Mouse (Mus musculus) midbrain, embryonic 14.5 days (tissue): ENCODE data around the gene Abhd4. TPM values are rescaled to one million over a fixed set of nuclear protein-coding genes. Genes with fewer than 3 reads are reported as not detected.
A peak's percentile ranks its signal among the peaks of the same experiment; 100 is the strongest.

Experiments
- ATAC-seq: fragments of 200-750 bp; cut with Nextera tagmentation; 2 replicates; pipeline ENCODE4 v1.8.0; 2017; ENCODE audit warnings: moderate number of reproducible peaks, moderate library complexity; ENCODE audit not compliant: low FRiP score, low TSS enrichment
- DNase-seq: peaks from one replicate; pipeline ENCODE4 v3.0.0-alpha.2; 2015
- H3K27ac ChIP-seq: fragments of 300-500 bp; sonication (generic); replicated peaks from 2 replicates; pipeline ENCODE4 v1.5.1; 2014; ENCODE audit warnings: mild to moderate bottlenecking, low read depth, low read length, moderate library complexity
- H3K27me3 ChIP-seq: fragments of 300-500 bp; sonication (generic); 2 replicates; pipeline ENCODE4 v1.6.1; 2014; ENCODE audit warnings: low read length, control low read depth, mixed read lengths; ENCODE audit not compliant: control insufficient read depth, insufficient read depth
- H3K36me3 ChIP-seq: fragments of 300-500 bp; sonication (generic); 2 replicates; pipeline ENCODE4 v1.6.1; 2014; ENCODE audit warnings: low read length, control low read depth; ENCODE audit not compliant: control insufficient read depth, insufficient read depth
- H3K4me1 ChIP-seq: fragments of 300-500 bp; sonication (generic); 2 replicates; pipeline ENCODE4 v1.6.1; 2014; ENCODE audit warnings: mild to moderate bottlenecking, antibody characterized with exemption, low read length, control low read depth; ENCODE audit not compliant: control insufficient read depth, insufficient read depth
- H3K4me2 ChIP-seq: fragments of 300-500 bp; sonication (generic); 2 replicates; pipeline ENCODE4 v1.6.1; 2014; ENCODE audit warnings: mild to moderate bottlenecking, low read length, moderate library complexity
- H3K4me3 ChIP-seq: fragments of 300-500 bp; sonication (generic); replicated peaks from 2 replicates; pipeline ENCODE4 v1.5.1; 2014; ENCODE audit warnings: low read depth, low read length
- H3K9ac ChIP-seq: fragments of 300-500 bp; sonication (generic); replicated peaks from 2 replicates; pipeline ENCODE4 v1.6.1; 2014; ENCODE audit warnings: mild to moderate bottlenecking, low read length, moderate library complexity
- H3K9me3 ChIP-seq: fragments of 300-500 bp; sonication (generic); 2 replicates; pipeline ENCODE4 v1.6.1; 2016; ENCODE audit warnings: low read length, control low read depth, mixed read lengths; ENCODE audit not compliant: control insufficient read depth
- WGBS: fragments of 180-500 bp; shearing (Covaris S2); extraction: QIAGEN DNeasy Blood & Tissue Kit; methylation state at CpG from one replicate; pipeline ENCODE4 v1.1.7; 2014; 5-methylcytosine and 5-hydroxymethylcytosine counted together
- polyA plus RNA-seq: library from polyadenylated mRNA; unstranded; fragments of >200 nt; fragmentation: Nextera tagmentation; extraction: Ambion mirVana; gene quantifications from 2 replicates; pipeline ENCODE4 v1.2.1, GENCODE M21; 2014

Abhd4 gene
- polyA plus RNA-seq, 1 experiment from 2014 or later, result 48.0 TPM

GRCm38 (mm10) chr14:54258131-54258670 is 4.2 kb downstream of the Abhd4 start:
- DNase-seq (no peak), ATAC-seq (no peak)
- Histone ChIP-seq H3K9ac (no peak overlapping the region), H3K4me1 (peaks cover 17% of the 10 kb centered on the region), H3K4me2 (no peak overlapping the region), H3K27me3 (no peaks in the 10 kb centered on the region), H3K9me3 (no peaks in the 10 kb centered on the region), H3K27ac (no peak overlapping the region), H3K36me3 (0 out of 2 replicates have a peak, but pooled peaks cover 3% of the 10 kb centered on the region), H3K4me3 (no peak overlapping the region)
- WGBS, result 66% methylated on average over 7 of the region's 7 CpGs

GRCm38 (mm10) chr14:54259003-54259721 is 5.2 kb downstream of the Abhd4 start:
- no peaks in the 10 kb centered on the region for H3K27me3 ChIP-seq
- WGBS, result under 1% methylated on average over 35 of the region's 35 CpGs
- H3K36me3 ChIP-seq, result 0 out of 2 replicates have a peak, but pooled peaks cover 6% of the 10 kb centered on the region
- ATAC-seq, result peak; percentile 86
- no peaks in the 10 kb centered on the region for H3K9me3 ChIP-seq
- H3K4me2 ChIP-seq, result peak overlapping the region; percentile 66
- H3K27ac ChIP-seq, result no peak overlapping the region
- peak overlapping the region; percentile 51 for H3K9ac ChIP-seq
- peak overlapping the region; percentile 48 for H3K4me3 ChIP-seq
- peaks cover 17% of the 10 kb centered on the region for H3K4me1 ChIP-seq
- DNase-seq, result peak; percentile 89

- no peak for DNase-seq
- no peak overlapping the region for H3K27ac ChIP-seq
- peak overlapping the region; percentile 51; the same call in 1 of the 2 replicates for H3K9ac ChIP-seq
- H3K27me3 ChIP-seq, result no peaks in the 10 kb centered on the region
- no peaks in the 10 kb centered on the region for H3K9me3 ChIP-seq
- H3K4me1 ChIP-seq, result peaks cover 14% of the 10 kb centered on the region
- no peak for ATAC-seq
- 0 out of 2 replicates have a peak, but pooled peaks cover 6% of the 10 kb centered on the region for H3K36me3 ChIP-seq
- H3K4me2 ChIP-seq, result peak overlapping the region; percentile 66
- 25% methylated on average over 8 of the region's 8 CpGs for WGBS
- H3K4me3 ChIP-seq, result peak overlapping the region; percentile 48
Observed at GRCm38 (mm10) chr14:54259722-54260085, 5.7 kb downstream of the Abhd4 start.

- Histone ChIP-seq H3K4me1 (peaks cover 9% of the 10 kb centered on the region; the same call in 1 of the 2 replicates), H3K27ac (no peak overlapping the region), H3K27me3 (no peaks in the 10 kb centered on the region), H3K9ac (no peak overlapping the region), H3K36me3 (peaks cover 6% of the 10 kb centered on the region; the same call in 1 of the 2 replicates), H3K4me2 (peak overlapping the region; percentile 66), H3K9me3 (no peaks in the 10 kb centered on the region), H3K4me3 (no peak overlapping the region; the same call in 1 of the 2 replicates)
- ATAC-seq (no peak), DNase-seq (no peak)
- WGBS, result 85% methylated on average over 2 of the region's 2 CpGs
Observed at GRCm38 (mm10) chr14:54260196-54260595, 6.2 kb downstream of the Abhd4 start.

GRCm38 (mm10) chr14:54261386-54261785 is 7.4 kb downstream of the Abhd4 start:
- no peak overlapping the region for H3K4me3 ChIP-seq
- no peak for ATAC-seq
- WGBS, result 89% methylated on average over 2 of the region's 2 CpGs

GRCm38 (mm10) chr14:54262622-54263021 is 8.6 kb downstream of the Abhd4 start:
- H3K9me3 ChIP-seq, result no peaks in the 10 kb centered on the region
- WGBS, result 87% methylated on average over 8 of the region's 8 CpGs
- H3K27ac ChIP-seq, result no peak overlapping the region
- ATAC-seq (no peak), DNase-seq (no peak)
- H3K27me3 ChIP-seq, result no peaks in the 10 kb centered on the region
- no peak overlapping the region for H3K4me3 ChIP-seq
- H3K36me3 ChIP-seq, result peaks cover 6% of the 10 kb centered on the region; the same call in 1 of the 2 replicates
- no peak overlapping the region for H3K4me2 ChIP-seq
- H3K9ac ChIP-seq, result no peak overlapping the region
- peaks cover 8% of the 10 kb centered on the region; the same call in 1 of the 2 replicates for H3K4me1 ChIP-seq

More at GRCm38 (mm10) chr14:54261386-54261785, 7.4 kb downstream of the Abhd4 start:
- Histone ChIP-seq H3K27ac (no peak overlapping the region), H3K9ac (no peak overlapping the region), H3K36me3 (peaks cover 6% of the 10 kb centered on the region; the same call in 1 of the 2 replicates), H3K4me1 (peaks cover 8% of the 10 kb centered on the region; the same call in 1 of the 2 replicates), H3K27me3 (no peaks in the 10 kb centered on the region), H3K4me2 (no peak overlapping the region), H3K9me3 (no peaks in the 10 kb centered on the region)
- DNase-seq, result no peak

- Histone ChIP-seq H3K27me3 (no peaks in the 10 kb centered on the region), H3K4me3 (no peak overlapping the region), H3K9ac (no peak overlapping the region), H3K4me1 (peaks cover 8% of the 10 kb centered on the region; the same call in 1 of the 2 replicates), H3K4me2 (no peak overlapping the region), H3K36me3 (peaks cover 9% of the 10 kb centered on the region), H3K9me3 (no peaks in the 10 kb centered on the region), H3K27ac (no peak overlapping the region)
- DNase-seq, result no peak
- 95% methylated on average over 6 of the region's 6 CpGs for WGBS
- ATAC-seq, result no peak
Observed at GRCm38 (mm10) chr14:54263099-54263498, 9.1 kb downstream of the Abhd4 start.

GRCm38 (mm10) chr14:54264231-54264630 is 10.2 kb downstream of the Abhd4 start:
- DNase-seq (no peak), ATAC-seq (no peak)
- peaks cover 8% of the 10 kb centered on the region; the same call in 1 of the 2 replicates for H3K4me1 ChIP-seq
- H3K9me3 ChIP-seq, result no peaks in the 10 kb centered on the region
- H3K9ac ChIP-seq, result no peak overlapping the region
- no peak overlapping the region for H3K27ac ChIP-seq
- H3K27me3 ChIP-seq, result no peaks in the 10 kb centered on the region
- no peak overlapping the region for H3K4me3 ChIP-seq
- 92% methylated on average over 7 of the region's 7 CpGs for WGBS
- peaks cover 14% of the 10 kb centered on the region for H3K36me3 ChIP-seq
- H3K4me2 ChIP-seq, result no peak overlapping the region
